Comparison of ENCODE assay signal across 16 mouse cellular contexts in genomic region chr8:127148821-127149220, GRCm38 (mm10).
DNase-seq lines count a peak whose midpoint lies in the region; ATAC-seq lines count a peak whose summit lies in the region.
"Had no signal": no experiment of that assay in that cellular context is flagged by ENCODE, and none has a peak within 500 bp of the region (broad histone marks: within the 10 kb centered on the region; RNA-seq: fewer than 3 reads in every experiment).

No protein-coding gene starts in this region.

- 67% methylated on average over 7 of the region's 7 CpGs for WGBS in midbrain, embryonic 14.5 days
- WGBS in midbrain, embryonic 10.5 days = 86% methylated on average over 7 of the region's 7 CpGs

- ATAC-seq in midbrain, embryonic 14.5 days (ENCODE audit: low FRiP score, low TSS enrichment) = no peak

- no peaks in the 10 kb centered on the region for H3K27me3 ChIP-seq in midbrain, embryonic 14.5 days (ENCODE audit: control insufficient read depth, insufficient read depth, low read length)
- H3K27me3 ChIP-seq in midbrain, embryonic 10.5 days (ENCODE audit: low read depth, poor library complexity, severe bottlenecking) = no peaks in the 10 kb centered on the region
- H3K27me3 ChIP-seq: forebrain, embryonic 12.5 days; hindbrain, embryonic 13.5 days; limb, embryonic 13.5 days had no signal

- no peaks in the 10 kb centered on the region for H3K9me3 ChIP-seq in midbrain, embryonic 14.5 days (ENCODE audit: control insufficient read depth, low read length)
- no peaks in the 10 kb centered on the region for H3K9me3 ChIP-seq in midbrain, embryonic 10.5 days (replicated peaks)
- H3K9me3 ChIP-seq: forebrain, embryonic 12.5 days; hindbrain, embryonic 13.5 days; limb, embryonic 13.5 days; megakaryocyte, embryonic 14.5 days had no signal

- no peak overlapping the region for H3K4me2 ChIP-seq in midbrain, embryonic 14.5 days (ENCODE audit: low read length)
- H3K4me2 ChIP-seq: forebrain, embryonic 12.5 days; hindbrain, embryonic 13.5 days; limb, embryonic 13.5 days had no signal

- H3K27ac ChIP-seq in midbrain, embryonic 14.5 days (replicated peaks; ENCODE audit: low read depth, low read length) = no peak overlapping the region
- no peak overlapping the region for H3K27ac ChIP-seq in midbrain, embryonic 10.5 days (replicated peaks)
- H3K27ac ChIP-seq: forebrain, embryonic 12.5 days; hindbrain, embryonic 13.5 days; limb, embryonic 13.5 days had no signal

- intact Hi-C loops in heart, postnatal 14 days (cut with DNase I) = no loop called here
- intact Hi-C loops in heart, postnatal 25 days (cut with DNase I) = no loop called here

- H3K9ac ChIP-seq in midbrain, embryonic 14.5 days (replicated peaks; ENCODE audit: low read length) = no peak overlapping the region
- H3K9ac ChIP-seq: forebrain, embryonic 12.5 days; hindbrain, embryonic 13.5 days; limb, embryonic 13.5 days had no signal

- H3K36me3 ChIP-seq in midbrain, embryonic 14.5 days (ENCODE audit: control insufficient read depth, insufficient read depth, low read length) = no peaks in the 10 kb centered on the region
- no peaks in the 10 kb centered on the region for H3K36me3 ChIP-seq in midbrain, embryonic 10.5 days
- H3K36me3 ChIP-seq: forebrain, embryonic 12.5 days; hindbrain, embryonic 13.5 days; limb, embryonic 13.5 days had no signal

- H3K4me1 ChIP-seq in midbrain, embryonic 14.5 days (ENCODE audit: control insufficient read depth, insufficient read depth, low read length) = peaks cover 9% of the 10 kb centered on the region; the same call in 1 of the 2 replicates
- peaks cover 26% of the 10 kb centered on the region for H3K4me1 ChIP-seq in midbrain, embryonic 10.5 days

- no peak overlapping the region for H3K4me3 ChIP-seq in midbrain, embryonic 14.5 days (replicated peaks; ENCODE audit: low read depth, low read length)
- H3K4me3 ChIP-seq in midbrain, embryonic 10.5 days = no peak overlapping the region
- H3K4me3 ChIP-seq: forebrain, embryonic 12.5 days; hindbrain, embryonic 13.5 days; limb, embryonic 13.5 days; megakaryocyte, embryonic 14.5 days had no signal

- DNase-seq in cerebellum, adult 11 months = peak; percentile 8
- no peak for DNase-seq in cerebellum, postnatal 4 days (ENCODE audit: low spot score in 2 of 2)
- peak; percentile 10 to 35 for DNase-seq in heart, postnatal 14 days
- no peak for DNase-seq in heart, postnatal 25 days (ENCODE audit: low spot score)
- peak; percentile 13 for DNase-seq in midbrain, embryonic 14.5 days
- DNase-seq in midbrain, embryonic 10.5 days (ENCODE audit: low spot score) = no peak
- DNase-seq in cerebellum, postnatal 10 days = peak; percentile 31 to 48
- no peak for DNase-seq in gastrocnemius, adult 8-10 months (ENCODE audit: low spot score in 2 of 2)
- DNase-seq: gastrocnemius, postnatal 36 days; kidney, adult 18-20 months; kidney, postnatal 4 days; thymus, adult 2 months had no signal

Comparison
In these comparisons a context has a peak if more than half of its experiments do, and no peak if none do; other contexts are left out.
1. DNase-seq: peak in cerebellum, adult 11 months (single experiment), heart, postnatal 14 days (2 of 2), midbrain, embryonic 14.5 days (single experiment) and cerebellum, postnatal 10 days (2 of 2); none in cerebellum, postnatal 4 days (0 of 2), heart, postnatal 25 days (single experiment), midbrain, embryonic 10.5 days (single experiment) and gastrocnemius, adult 8-10 months (0 of 2).